Mouse (Mus musculus): Measurements from ENCODE around the gene Shmt2.
A peak's percentile ranks its signal among the peaks of the same experiment; 100 is the strongest.

Gene Shmt2

DNA sequence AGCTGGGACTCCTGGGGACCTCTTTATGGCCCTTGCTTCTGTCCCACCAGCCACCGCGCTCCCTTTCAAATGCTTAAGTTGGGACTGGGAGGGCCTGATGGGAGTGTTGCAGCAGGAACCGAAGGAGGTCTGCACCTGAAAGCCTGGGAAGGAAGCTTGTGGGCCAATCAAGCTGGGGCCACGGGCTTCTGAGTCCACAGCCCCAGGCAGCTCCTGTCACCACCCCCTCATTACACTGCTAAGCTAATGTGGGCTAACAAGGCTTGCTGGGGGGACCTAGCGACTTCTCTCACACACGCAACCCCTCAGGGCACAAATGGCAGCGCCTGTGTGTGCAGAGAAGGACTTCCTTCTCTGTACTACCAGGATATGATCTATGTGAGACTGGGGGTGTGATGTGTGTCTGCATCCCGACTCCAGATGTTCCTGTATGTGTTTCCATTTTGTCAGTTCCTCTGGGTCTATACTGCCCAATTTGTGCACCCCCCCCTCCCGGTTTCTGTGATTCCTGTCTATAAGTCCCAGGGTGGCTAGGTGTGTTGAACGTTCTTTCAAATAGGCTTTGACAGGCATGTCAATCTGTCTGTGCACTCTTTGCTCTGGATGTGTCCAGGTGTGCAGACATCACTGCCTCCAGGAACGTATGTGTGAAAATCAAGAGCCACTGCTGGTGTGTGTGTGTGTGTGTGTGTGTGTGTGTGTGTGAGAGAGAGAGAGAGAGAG, 11.2 kb downstream of the Shmt2 start:
- no peak for DNase-seq (ENCODE audit: low read depth, low spot score)
- Histone ChIP-seq H3K27me3 (ENCODE audit: control insufficient read depth, insufficient read depth, low read length, poor library complexity, severe bottlenecking) (no peaks in the 10 kb centered on the region), H3K36me3 (ENCODE audit: control insufficient read depth, insufficient read depth, low read length, poor library complexity, severe bottlenecking) (no peaks in the 10 kb centered on the region)

DNA sequence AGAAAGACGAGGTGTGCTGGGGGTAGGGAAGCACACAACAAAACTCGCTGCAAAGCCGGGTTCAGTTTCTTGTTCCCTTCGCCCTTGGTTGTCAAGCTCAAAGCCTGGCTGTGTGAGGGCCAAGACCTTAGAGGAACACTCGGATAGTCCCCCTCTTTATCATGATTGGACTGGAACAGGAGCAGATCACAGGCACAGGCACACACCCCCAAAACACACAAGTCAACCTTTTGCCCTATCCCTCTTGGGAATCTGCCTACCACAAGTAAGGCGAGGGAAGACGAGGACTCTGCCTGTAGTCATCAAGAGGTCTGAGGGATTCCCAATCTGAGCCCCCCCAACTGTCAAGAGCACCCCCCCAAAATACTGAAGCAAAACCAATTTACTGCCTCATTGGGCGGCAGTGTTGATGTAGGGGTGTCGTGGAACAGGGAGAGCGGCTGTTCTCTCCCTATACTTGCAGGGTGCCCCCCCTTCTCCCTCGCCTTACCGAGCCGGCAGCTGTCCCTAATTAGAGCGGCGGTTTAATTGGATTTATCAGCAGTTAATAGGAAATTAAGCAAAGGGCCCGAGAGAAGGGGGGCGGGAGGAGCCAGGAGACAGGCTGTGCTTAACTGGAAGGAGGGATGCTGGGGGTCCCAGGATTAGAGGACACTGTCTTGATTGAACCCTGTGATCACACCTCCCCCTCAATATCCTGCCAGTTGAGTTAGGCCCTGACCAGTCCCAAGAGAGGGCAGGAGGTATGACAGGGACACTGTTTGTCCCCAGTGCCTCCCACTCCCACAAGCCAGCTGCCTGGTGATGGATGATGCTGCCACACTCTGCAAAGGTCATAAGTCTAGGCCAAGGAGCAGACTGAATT, 12.2 kb downstream of the Shmt2 start:
- no peaks in the 10 kb centered on the region for H3K36me3 ChIP-seq (ENCODE audit: control insufficient read depth, insufficient read depth, low read length, poor library complexity, severe bottlenecking)
- DNase-seq (ENCODE audit: low read depth, low spot score): no peak

DNA sequence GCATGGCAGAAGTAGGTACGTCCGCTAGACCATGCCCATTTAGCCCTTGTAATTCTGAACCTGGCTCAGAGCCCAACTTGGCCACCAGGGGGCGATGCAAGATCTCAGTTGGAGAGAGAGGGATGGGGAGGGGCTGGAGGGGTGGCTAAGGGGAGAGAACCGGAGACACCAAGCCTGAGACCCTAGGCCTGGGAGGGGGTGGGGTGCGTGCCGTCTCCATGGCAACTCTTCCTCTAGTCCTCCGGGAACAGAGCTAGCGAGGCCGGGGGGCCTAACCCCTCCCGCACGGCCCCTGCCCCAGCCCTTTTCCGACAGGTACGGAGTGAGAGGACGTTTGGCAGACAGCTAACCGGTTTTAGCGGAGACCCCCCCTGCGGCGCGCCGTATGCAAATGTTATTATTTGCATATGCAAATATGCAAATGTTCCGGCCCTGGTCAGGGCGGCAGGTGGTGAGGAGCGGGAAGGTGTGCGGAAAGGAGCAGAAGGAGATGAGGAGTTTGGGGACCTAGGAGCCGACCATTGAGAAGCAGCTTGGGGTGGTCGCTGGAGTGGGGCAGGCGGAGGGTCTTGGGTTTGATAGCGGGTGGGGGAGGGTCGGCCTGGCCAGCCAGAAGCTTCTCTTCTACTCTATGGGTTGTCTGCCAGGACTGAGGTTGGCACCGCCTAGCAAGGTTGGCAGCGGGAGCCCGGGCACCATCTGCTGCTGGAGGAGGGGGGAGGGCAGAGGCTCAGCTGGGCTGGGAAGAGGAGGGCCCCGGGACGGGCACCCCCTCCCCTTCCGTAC, 13.0 kb downstream of the Shmt2 start:
- H3K27me3 ChIP-seq (ENCODE audit: control insufficient read depth, insufficient read depth, low read length, poor library complexity, severe bottlenecking): no peaks in the 10 kb centered on the region
- peak; percentile 90 for DNase-seq (ENCODE audit: low read depth, low spot score)
- no peaks in the 10 kb centered on the region for H3K36me3 ChIP-seq (ENCODE audit: control insufficient read depth, insufficient read depth, low read length, poor library complexity, severe bottlenecking)

More for the DNA sequence above, 12.2 kb downstream of the Shmt2 start:
- H3K27me3 ChIP-seq (ENCODE audit: control insufficient read depth, insufficient read depth, low read length, poor library complexity, severe bottlenecking): no peaks in the 10 kb centered on the region

- Histone ChIP-seq H3K36me3 (ENCODE audit: control insufficient read depth, insufficient read depth, low read length, poor library complexity, severe bottlenecking) (no peaks in the 10 kb centered on the region), H3K27me3 (ENCODE audit: control insufficient read depth, insufficient read depth, low read length, poor library complexity, severe bottlenecking) (no peaks in the 10 kb centered on the region)
- DNase-seq (ENCODE audit: low read depth, low spot score): peak; percentile 84
Observed at GRCm38 (mm10) chr10:127508239-127508638, 14.0 kb downstream of the Shmt2 start.

- Histone ChIP-seq H3K36me3 (ENCODE audit: control insufficient read depth, insufficient read depth, low read length, poor library complexity, severe bottlenecking) (no peaks in the 10 kb centered on the region; the same call in none of the 2 replicates), H3K27me3 (ENCODE audit: control insufficient read depth, insufficient read depth, low read length, poor library complexity, severe bottlenecking) (no peaks in the 10 kb centered on the region)
- no peak for DNase-seq (ENCODE audit: low read depth, low spot score)
Observed at GRCm38 (mm10) chr10:127500894-127501893, 21.1 kb downstream of the Shmt2 start, which contains the start of gene Stac3. Gene Stac3, plus strand, starts transcription at chr10:127501686.

GRCm38 (mm10) chr10:127500042-127500441, 22.2 kb downstream of the Shmt2 start:
- no peak for DNase-seq (ENCODE audit: low read depth, low spot score)
- Histone ChIP-seq H3K27me3 (ENCODE audit: control insufficient read depth, insufficient read depth, low read length, poor library complexity, severe bottlenecking) (no peaks in the 10 kb centered on the region), H3K36me3 (ENCODE audit: control insufficient read depth, insufficient read depth, low read length, poor library complexity, severe bottlenecking) (peaks cover 2% of the 10 kb centered on the region)

- no peak for DNase-seq (ENCODE audit: low read depth, low spot score)
- H3K27me3 ChIP-seq (ENCODE audit: control insufficient read depth, insufficient read depth, low read length, poor library complexity, severe bottlenecking): no peaks in the 10 kb centered on the region
- peaks cover 2% of the 10 kb centered on the region for H3K36me3 ChIP-seq (ENCODE audit: control insufficient read depth, insufficient read depth, low read length, poor library complexity, severe bottlenecking)
Observed at GRCm38 (mm10) chr10:127499516-127499915, 22.7 kb downstream of the Shmt2 start.

DNA sequence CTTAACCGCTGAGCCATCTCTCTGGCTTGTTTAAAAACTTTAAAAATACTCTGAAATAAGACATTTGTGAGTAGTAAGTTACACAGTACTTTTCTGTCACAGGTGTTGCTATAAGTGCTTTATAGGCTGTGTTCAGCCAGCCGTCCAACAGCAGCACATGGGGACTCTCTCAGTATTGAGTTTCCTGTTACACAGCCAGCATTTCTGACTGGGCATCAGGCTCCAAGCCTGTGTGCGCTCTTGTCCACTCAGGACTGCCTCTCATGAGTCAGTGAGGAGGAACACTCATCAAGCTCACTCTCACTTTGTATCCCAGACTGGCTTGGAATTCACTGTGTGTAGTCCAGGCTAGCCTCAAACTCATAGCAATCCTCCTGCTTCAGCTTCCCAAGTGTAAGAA, 26.1 kb downstream of the Shmt2 start:
- Histone ChIP-seq H3K36me3 (ENCODE audit: control insufficient read depth, insufficient read depth, low read length, poor library complexity, severe bottlenecking) (peaks cover 6% of the 10 kb centered on the region), H3K27me3 (ENCODE audit: control insufficient read depth, insufficient read depth, low read length, poor library complexity, severe bottlenecking) (no peaks in the 10 kb centered on the region)
- no peak for DNase-seq (ENCODE audit: low read depth, low spot score)

GRCm38 (mm10) chr10:127492118-127492517, 30.1 kb downstream of the Shmt2 start:
- no peak for DNase-seq (ENCODE audit: low read depth, low spot score)

GRCm38 (mm10) chr10:127491128-127491512, 31.1 kb downstream of the Shmt2 start:
- H3K36me3 ChIP-seq (ENCODE audit: control insufficient read depth, insufficient read depth, low read length, poor library complexity, severe bottlenecking): peaks cover 8% of the 10 kb centered on the region; the same call in 1 of the 2 replicates
- DNase-seq (ENCODE audit: low read depth, low spot score): no peak
- H3K27me3 ChIP-seq (ENCODE audit: control insufficient read depth, insufficient read depth, low read length, poor library complexity, severe bottlenecking): no peaks in the 10 kb centered on the region

More at GRCm38 (mm10) chr10:127492118-127492517, 30.1 kb downstream of the Shmt2 start:
- H3K27me3 ChIP-seq (ENCODE audit: control insufficient read depth, insufficient read depth, low read length, poor library complexity, severe bottlenecking): no peaks in the 10 kb centered on the region
- peaks cover 8% of the 10 kb centered on the region; the same call in 1 of the 2 replicates for H3K36me3 ChIP-seq (ENCODE audit: control insufficient read depth, insufficient read depth, low read length, poor library complexity, severe bottlenecking)

- Histone ChIP-seq H3K36me3 (ENCODE audit: control insufficient read depth, insufficient read depth, low read length, poor library complexity, severe bottlenecking) (peaks cover 7% of the 10 kb centered on the region; the same call in 1 of the 2 replicates), H3K27me3 (ENCODE audit: control insufficient read depth, insufficient read depth, low read length, poor library complexity, severe bottlenecking) (no peaks in the 10 kb centered on the region)
- no peak for DNase-seq (ENCODE audit: low read depth, low spot score)
Observed at GRCm38 (mm10) chr10:127490160-127491127, 31.8 kb downstream of the Shmt2 start.

DNA sequence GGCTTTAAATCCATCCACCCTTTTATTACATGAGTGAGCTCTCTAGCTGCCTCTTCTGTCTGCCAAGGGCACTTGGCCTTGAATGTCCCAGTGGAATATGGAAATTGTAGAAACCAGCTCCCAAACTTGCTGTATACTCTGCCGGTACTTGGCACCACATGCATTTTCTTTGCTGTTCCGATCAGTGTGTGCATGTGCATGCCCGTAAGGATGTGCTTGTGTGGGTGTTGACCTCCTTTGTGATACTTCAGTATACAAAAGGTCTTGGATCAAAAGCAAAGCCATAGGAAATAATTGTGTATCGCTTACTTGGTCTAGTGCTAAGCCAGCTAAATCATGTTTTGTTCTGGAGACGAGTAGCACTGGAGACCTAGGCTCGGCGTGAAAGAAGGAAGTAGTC, 33.4 kb downstream of the Shmt2 start:
- Histone ChIP-seq H3K27me3 (ENCODE audit: control insufficient read depth, insufficient read depth, low read length, poor library complexity, severe bottlenecking) (no peaks in the 10 kb centered on the region), H3K36me3 (ENCODE audit: control insufficient read depth, insufficient read depth, low read length, poor library complexity, severe bottlenecking) (peaks cover 7% of the 10 kb centered on the region; the same call in 1 of the 2 replicates)
- DNase-seq (ENCODE audit: low read depth, low spot score): no peak

GRCm38 (mm10) chr10:127485235-127485634, 37.0 kb downstream of the Shmt2 start:
- peaks cover 5% of the 10 kb centered on the region for H3K36me3 ChIP-seq (ENCODE audit: control insufficient read depth, insufficient read depth, low read length, poor library complexity, severe bottlenecking)

More at GRCm38 (mm10) chr10:127485235-127485634, 37.0 kb downstream of the Shmt2 start:
- H3K27me3 ChIP-seq (ENCODE audit: control insufficient read depth, insufficient read depth, low read length, poor library complexity, severe bottlenecking): no peaks in the 10 kb centered on the region
- no peak for DNase-seq (ENCODE audit: low read depth, low spot score)

All from splenic B cell, adult 2 months (primary cell).